Mouse (Mus musculus): Measurements from ENCODE around the gene Nlgn2. TPM values are rescaled to one million over a fixed set of nuclear protein-coding genes. Genes with fewer than 3 reads are reported as not detected.

The Nlgn2 gene
- polyA plus RNA-seq, 3 experiments from 2014 or later: 0.60 to 2.5 (median 1.2) TPM

DNA sequence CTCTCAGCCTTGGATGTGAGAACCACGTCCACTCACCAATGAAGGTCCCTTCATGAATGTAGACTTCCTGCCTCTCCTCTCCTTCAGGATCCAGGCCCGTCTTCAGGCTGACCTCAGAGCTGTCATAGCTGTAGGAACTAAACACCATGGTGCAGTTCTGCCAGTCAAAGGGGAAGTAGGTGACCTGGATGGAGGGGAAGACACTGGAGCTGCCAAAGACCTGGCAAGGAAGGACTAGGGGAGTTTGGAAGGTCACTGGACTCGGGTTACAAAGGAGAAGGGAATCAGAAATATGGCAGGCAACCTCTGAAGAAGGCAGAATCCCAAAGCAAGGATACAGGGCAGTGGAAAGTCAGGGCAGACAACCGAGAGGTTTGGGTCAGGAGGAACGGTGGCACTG lies 44.2 kb downstream of the Nlgn2 start:
- no peak for ATAC-seq

GRCm38 (mm10) chr11:69791420-69791819 lies 46.2 kb downstream of the Nlgn2 start:
- no peak for ATAC-seq

- ATAC-seq: no peak
Measured at GRCm38 (mm10) chr11:69789431-69789830, 48.2 kb downstream of the Nlgn2 start.

DNA sequence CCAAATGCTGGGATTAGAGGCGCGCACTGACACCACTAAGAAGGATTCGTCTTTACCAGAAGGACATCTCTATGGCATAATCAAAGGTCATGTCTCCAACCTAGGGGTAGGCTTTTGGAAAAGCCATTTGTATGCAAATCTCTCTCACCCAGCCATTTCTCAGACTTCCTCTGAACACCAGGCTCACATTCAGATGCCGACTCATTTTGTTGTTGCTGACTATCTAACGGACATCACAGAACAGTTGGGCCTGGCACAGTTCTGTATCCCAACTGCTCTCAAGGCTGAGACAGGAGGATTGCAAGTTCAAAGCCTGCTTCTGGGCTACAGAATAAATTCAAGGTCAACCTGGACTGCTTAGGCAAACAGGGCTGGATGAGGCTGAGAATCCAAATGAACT lies 50.3 kb downstream of the Nlgn2 start:
- ATAC-seq: no peak

GRCm38 (mm10) chr11:69784793-69785272 lies 52.8 kb downstream of the Nlgn2 start:
- ATAC-seq: no peak

- ATAC-seq: no peak
Measured at GRCm38 (mm10) chr11:69781828-69782227, 55.8 kb downstream of the Nlgn2 start.

- no peak for ATAC-seq
Measured at GRCm38 (mm10) chr11:69778985-69779384, 58.6 kb downstream of the Nlgn2 start.

GRCm38 (mm10) chr11:69778258-69778982 lies 59.2 kb downstream of the Nlgn2 start:
- ATAC-seq: no peak

GRCm38 (mm10) chr11:69777504-69778257 lies 59.9 kb downstream of the Nlgn2 start:
- no peak for ATAC-seq

GRCm38 (mm10) chr11:69776488-69776887 lies 61.1 kb downstream of the Nlgn2 start:
- ATAC-seq: no peak

DNA sequence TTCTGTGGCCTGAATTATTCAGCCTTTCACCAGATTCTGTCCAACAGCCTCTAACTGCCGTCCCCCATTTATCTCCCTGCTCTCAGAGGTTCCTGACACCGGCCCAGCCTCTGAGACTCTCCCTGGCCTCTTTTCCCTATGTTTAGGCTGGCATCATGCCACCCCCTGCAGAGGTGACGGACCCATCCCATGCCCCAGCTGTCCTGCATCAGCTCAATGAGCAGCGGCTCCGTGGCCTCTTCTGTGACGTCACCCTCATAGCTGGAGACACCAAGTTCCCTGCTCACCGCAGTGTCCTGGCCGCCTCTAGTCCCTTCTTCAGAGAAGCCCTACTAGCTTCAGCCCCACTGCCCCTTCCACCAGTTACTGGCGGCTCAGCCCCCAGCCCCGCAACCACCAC lies 61.9 kb downstream of the Nlgn2 start:
- ATAC-seq: no peak

DNA sequence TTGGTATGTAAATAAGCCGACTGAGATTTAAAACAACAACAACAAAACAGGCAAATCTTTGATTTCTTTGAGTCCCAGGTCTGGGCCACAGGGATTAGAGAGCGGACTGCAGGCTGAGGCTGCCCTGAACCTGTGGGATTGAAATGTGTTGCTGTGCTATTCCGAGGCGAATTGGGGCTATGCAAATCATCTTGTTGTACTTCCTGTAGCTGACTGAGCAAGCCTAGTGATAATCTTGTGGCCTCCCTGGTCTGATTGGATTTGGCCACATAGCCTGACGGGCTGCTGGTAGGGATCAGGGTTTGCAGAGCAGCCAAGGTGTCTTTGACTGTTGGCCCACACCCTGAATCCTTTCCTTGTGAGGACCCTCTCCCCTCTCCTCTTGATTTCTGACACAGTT lies 62.6 kb downstream of the Nlgn2 start:
- no peak for ATAC-seq

Other genes starting within 250 kb of the Nlgn2 start
- gene Atp1b2, start 231.8 kb downstream of the Nlgn2 start, polyA plus RNA-seq (2017; shearing (Covaris generic)): under 1 TPM in 1 of 3 experiments, not detected in 2; 0.17 TPM
- gene Shbg, start 219.9 kb downstream of the Nlgn2 start, polyA plus RNA-seq (2017; shearing (Covaris generic)): under 1 TPM in 1 of 3 experiments, not detected in 2; 0.40 TPM
- gene Sat2, start 215.8 kb downstream of the Nlgn2 start, polyA plus RNA-seq (2017; shearing (Covaris generic)): not detected
- gene Fxr2, start 204.8 kb downstream of the Nlgn2 start, polyA plus RNA-seq (2017; shearing (Covaris generic)): 1 to 10 TPM; 7.6 to 9.3 (median 9.1) TPM
- not detected for gene Sox15, start 182.5 kb downstream of the Nlgn2 start, polyA plus RNA-seq (2017; shearing (Covaris generic))
- gene Mpdu1, start 175.1 kb downstream of the Nlgn2 start, polyA plus RNA-seq (2017; shearing (Covaris generic)): 10 to 100 TPM; 30.3 to 55.1 (median 52.5) TPM
- gene Cd68, start 171.6 kb downstream of the Nlgn2 start, polyA plus RNA-seq (2017; shearing (Covaris generic)): 10 to 100 TPM in 1 of 3 experiments, 1 to 10 TPM in 2; 3.8 to 21.2 (median 4.5) TPM
- gene Eif4a1, start 165.4 kb downstream of the Nlgn2 start, polyA plus RNA-seq (2017; shearing (Covaris generic)): 100 to 1,000 TPM; 156 to 375 (median 178) TPM
- 10 to 100 TPM; 21.8 to 38.0 (median 32.0) TPM for gene Senp3, start 155.7 kb downstream of the Nlgn2 start, polyA plus RNA-seq (2017; shearing (Covaris generic))
- gene Tnfsf13, start 152.0 kb downstream of the Nlgn2 start, polyA plus RNA-seq (2017; shearing (Covaris generic)): not detected
- gene Tnfsf12, start 141.9 kb downstream of the Nlgn2 start, polyA plus RNA-seq (2017; shearing (Covaris generic)): not detected
- gene Tnfsfm13, start 141.7 kb downstream of the Nlgn2 start, polyA plus RNA-seq (2017; shearing (Covaris generic)): not detected
- gene Polr2a, start 79.1 kb downstream of the Nlgn2 start, polyA plus RNA-seq (2017; shearing (Covaris generic)): 10 to 100 TPM; 27.3 to 28.4 (median 27.7) TPM
- gene Slc35g3, start 75.8 kb downstream of the Nlgn2 start, polyA plus RNA-seq (2017; shearing (Covaris generic)): not detected
- 10 to 100 TPM in 2 of 3 experiments, 1 to 10 TPM in 1; 4.3 to 13.9 (median 11.8) TPM for gene Zbtb4, start 71.9 kb downstream of the Nlgn2 start, polyA plus RNA-seq (2017; shearing (Covaris generic))
- gene Chrnb1, start 41.8 kb downstream of the Nlgn2 start, polyA plus RNA-seq (2017; shearing (Covaris generic)): 1 to 10 TPM; 1.7 to 2.5 (median 1.8) TPM
- not detected for gene Fgf11, start 35.9 kb downstream of the Nlgn2 start, polyA plus RNA-seq (2017; shearing (Covaris generic))
- not detected for gene Tmem102, start 32.2 kb downstream of the Nlgn2 start, polyA plus RNA-seq (2017; shearing (Covaris generic))
- gene Gm39566, start 22.5 kb downstream of the Nlgn2 start, polyA plus RNA-seq (2017; shearing (Covaris generic)): not detected
- gene Spem2, start 19.3 kb downstream of the Nlgn2 start, polyA plus RNA-seq (2017; shearing (Covaris generic)): not detected
- not detected for gene Spem1, start 15.6 kb downstream of the Nlgn2 start, polyA plus RNA-seq (2017; shearing (Covaris generic))
- 100 to 1,000 TPM; 124 to 157 (median 131) TPM for gene Tmem256, start 730 bp upstream of the Nlgn2 start, polyA plus RNA-seq (2017; shearing (Covaris generic))
- gene Plscr3, start 8.6 kb upstream of the Nlgn2 start, polyA plus RNA-seq (2017; shearing (Covaris generic)): 10 to 100 TPM in 2 of 3 experiments, 1 to 10 TPM in 1; 7.3 to 20.2 (median 17.7) TPM
- gene Tnk1, start 20.9 kb upstream of the Nlgn2 start, polyA plus RNA-seq (2017; shearing (Covaris generic)): under 1 TPM in 1 of 3 experiments, not detected in 2; 0.19 TPM
- gene Tmem95, start 40.2 kb upstream of the Nlgn2 start, polyA plus RNA-seq (2017; shearing (Covaris generic)): not detected
- gene Kctd11, start 43.6 kb upstream of the Nlgn2 start, polyA plus RNA-seq (2017; shearing (Covaris generic)): 1 to 10 TPM in 1 of 3 experiments, under 1 TPM in 2; 0.58 to 1.5 (median 0.59) TPM
- 100 to 1,000 TPM; 229 to 289 (median 266) TPM for gene Acap1, start 57.8 kb upstream of the Nlgn2 start, polyA plus RNA-seq (2017; shearing (Covaris generic))
- under 1 TPM; 0.39 to 0.98 (median 0.63) TPM for gene 2810408A11Rik, start 63.2 kb upstream of the Nlgn2 start, polyA plus RNA-seq (2017; shearing (Covaris generic))
- gene Neurl4, start 63.3 kb upstream of the Nlgn2 start, polyA plus RNA-seq (2017; shearing (Covaris generic)): 1 to 10 TPM; 5.2 to 9.6 (median 9.0) TPM
- 100 to 1,000 TPM in 2 of 3 experiments, 10 to 100 TPM in 1; 91.9 to 128 (median 122) TPM for gene Gps2, start 76.1 kb upstream of the Nlgn2 start, polyA plus RNA-seq (2017; shearing (Covaris generic))
- gene Eif5a, start 84.2 kb upstream of the Nlgn2 start, polyA plus RNA-seq (2017; shearing (Covaris generic)): 1,000 to 10,000 TPM; 1,103 to 1,192 (median 1,160) TPM
- gene Ybx2, start 98.0 kb upstream of the Nlgn2 start, polyA plus RNA-seq (2017; shearing (Covaris generic)): not detected
- not detected for gene Slc2a4, start 110.4 kb upstream of the Nlgn2 start, polyA plus RNA-seq (2017; shearing (Covaris generic))
- gene Cldn7, start 127.0 kb upstream of the Nlgn2 start, polyA plus RNA-seq (2017; shearing (Covaris generic)): 1 to 10 TPM in 1 of 3 experiments, not detected in 2; 1.1 TPM
- gene Ctdnep1, start 143.4 kb upstream of the Nlgn2 start, polyA plus RNA-seq (2017; shearing (Covaris generic)): 10 to 100 TPM; 25.8 to 35.6 (median 29.3) TPM
- gene Elp5, start 144.7 kb upstream of the Nlgn2 start, polyA plus RNA-seq (2017; shearing (Covaris generic)): 10 to 100 TPM; 61.5 to 78.3 (median 68.5) TPM
- 100 to 1,000 TPM; 352 to 384 (median 366) TPM for gene Gabarap, start 153.4 kb upstream of the Nlgn2 start, polyA plus RNA-seq (2017; shearing (Covaris generic))
- 10 to 100 TPM; 32.7 to 38.3 (median 36.0) TPM for gene Phf23, start 158.0 kb upstream of the Nlgn2 start, polyA plus RNA-seq (2017; shearing (Covaris generic))
- gene Dvl2, start 162.8 kb upstream of the Nlgn2 start, polyA plus RNA-seq (2017; shearing (Covaris generic)): 1 to 10 TPM; 2.5 to 5.0 (median 4.9) TPM
- 100 to 1,000 TPM; 110 to 132 (median 128) TPM for gene Acadvl, start 177.6 kb upstream of the Nlgn2 start, polyA plus RNA-seq (2017; shearing (Covaris generic))
- 10 to 100 TPM in 2 of 3 experiments, 1 to 10 TPM in 1; 7.1 to 14.6 (median 11.2) TPM for gene Dlg4, start 179.2 kb upstream of the Nlgn2 start, polyA plus RNA-seq (2017; shearing (Covaris generic))
- not detected for gene Asgr1, start 216.3 kb upstream of the Nlgn2 start, polyA plus RNA-seq (2017; shearing (Covaris generic))

Measured in inflammation-experienced regulatory T-cells, adult 6 months (primary cell).